Mouse (Mus musculus): ENCODE measurements around the gene Gm11992.

The Gm11992 gene

GRCm38 (mm10) chr11:9115367-9116120 is 67.2 kb downstream of the Gm11992 start:
- DNase-seq (ENCODE audit: low read depth, low spot score), result no peak

DNA sequence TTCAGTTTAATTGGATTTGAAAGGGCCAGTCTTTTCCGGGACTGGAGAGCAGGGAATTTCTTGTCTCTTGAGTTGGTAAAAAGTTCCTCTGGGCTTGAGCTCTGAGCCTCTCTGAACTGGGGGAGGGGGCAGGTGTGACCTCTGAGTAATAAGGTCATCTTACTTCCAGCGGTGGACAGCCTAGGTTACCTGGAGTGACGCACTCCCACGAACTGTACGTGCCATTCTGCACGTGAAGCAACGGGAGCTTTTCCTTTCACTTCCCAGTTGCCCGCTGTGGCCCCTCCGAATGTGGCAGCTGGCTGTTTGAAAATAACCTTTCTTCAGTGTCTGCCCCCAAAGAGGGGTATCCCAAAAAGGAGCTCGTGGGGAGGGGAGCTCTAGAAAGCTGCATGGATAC is 67.7 kb downstream of the Gm11992 start:
- no peak for DNase-seq (ENCODE audit: low read depth, low spot score)

GRCm38 (mm10) chr11:9116916-9117315 is 68.5 kb downstream of the Gm11992 start:
- no peak for DNase-seq (ENCODE audit: low read depth, low spot score)

GRCm38 (mm10) chr11:9117358-9118049 is 69.1 kb downstream of the Gm11992 start:
- DNase-seq (ENCODE audit: low read depth, low spot score), result no peak

DNA sequence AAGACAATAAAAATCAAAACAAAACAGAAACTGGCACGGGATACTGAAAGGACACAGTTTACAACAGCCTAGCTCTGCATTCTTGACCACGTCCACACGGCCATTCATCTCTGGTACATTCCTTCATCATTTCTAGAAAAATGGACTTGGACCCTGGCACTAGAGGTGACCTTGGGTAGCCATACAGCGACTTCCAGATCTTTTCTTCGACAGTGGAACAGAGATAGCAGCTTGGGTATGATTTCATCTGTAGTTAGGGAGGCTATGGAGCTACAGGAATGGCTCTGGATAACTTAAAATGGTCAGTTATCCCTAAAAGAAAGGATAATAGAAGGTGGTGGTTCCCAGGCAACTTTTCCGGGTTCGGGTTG is 69.6 kb downstream of the Gm11992 start, which contains the start of gene Upp1:
TSS of gene Upp1 (plus strand) at position 54 of the 371 bp plus-strand sequence.
- DNase-seq (ENCODE audit: low read depth, low spot score), result no peak

DNA sequence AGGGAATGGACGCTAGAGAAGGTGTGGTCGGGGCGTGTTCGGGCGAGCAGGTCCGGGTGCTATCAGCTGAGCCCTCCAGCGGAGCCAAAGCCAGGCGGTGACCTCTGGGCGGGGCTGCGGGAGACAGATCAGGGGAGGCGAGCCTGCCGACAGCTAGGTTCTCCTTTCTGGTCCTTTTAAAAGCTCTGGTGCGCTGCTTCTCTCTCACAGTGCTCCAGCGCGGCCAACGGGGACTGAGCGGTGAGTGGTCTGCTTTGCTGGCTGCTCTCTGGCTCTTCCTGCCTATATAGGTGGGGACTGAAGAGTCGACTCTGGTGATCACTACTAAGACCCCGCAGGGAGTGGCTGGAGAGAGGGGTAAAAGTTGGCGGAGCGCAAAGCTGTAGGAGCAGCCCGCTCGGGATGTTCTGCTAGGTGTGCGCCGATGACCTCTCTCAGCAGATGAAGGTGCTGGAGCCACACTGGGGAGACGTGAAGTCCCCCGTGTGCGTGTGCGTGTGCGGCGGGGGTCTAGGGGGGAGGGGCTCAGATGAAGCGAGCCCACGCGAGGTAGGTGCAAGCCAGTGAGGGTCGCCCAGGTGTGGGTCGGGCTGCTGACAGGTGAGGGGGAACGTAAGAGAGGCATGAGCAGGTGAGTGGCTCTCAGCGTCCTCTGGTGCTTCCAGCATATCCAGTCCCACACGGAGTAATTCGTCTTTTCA is 70.2 kb downstream of the Gm11992 start:
- DNase-seq (ENCODE audit: low read depth, low spot score), result no peak
